Mouse (Mus musculus): ENCODE results near the gene Unc13b. TPM values are rescaled to one million over a fixed set of nuclear protein-coding genes. Genes with fewer than 3 reads are reported as not detected.

Unc13b gene
- total RNA-seq, 4 experiments from 2014 or later: 17.2 to 33.9 (median 22.9) TPM

DNA sequence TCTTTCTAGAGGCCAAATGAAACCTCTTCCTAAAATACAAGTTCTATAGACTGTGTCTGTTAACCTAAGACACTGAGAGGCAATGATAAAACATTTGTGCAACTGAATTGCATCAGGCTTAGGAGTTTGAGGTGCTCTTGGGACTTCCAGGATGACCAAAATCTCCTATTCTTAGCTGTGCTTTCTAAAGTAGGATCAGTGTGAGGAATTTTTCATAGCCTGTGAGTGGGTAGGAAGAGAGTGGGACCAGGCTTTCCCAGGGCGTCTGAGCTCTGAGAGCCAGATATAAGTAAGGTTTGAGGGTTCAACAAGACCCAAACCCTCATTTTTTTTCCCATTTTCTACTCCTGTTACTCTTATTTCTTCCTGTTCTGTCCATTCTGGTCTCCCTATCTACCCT lies 174.2 kb downstream of the Unc13b start:
- no peak for DNase-seq

DNA sequence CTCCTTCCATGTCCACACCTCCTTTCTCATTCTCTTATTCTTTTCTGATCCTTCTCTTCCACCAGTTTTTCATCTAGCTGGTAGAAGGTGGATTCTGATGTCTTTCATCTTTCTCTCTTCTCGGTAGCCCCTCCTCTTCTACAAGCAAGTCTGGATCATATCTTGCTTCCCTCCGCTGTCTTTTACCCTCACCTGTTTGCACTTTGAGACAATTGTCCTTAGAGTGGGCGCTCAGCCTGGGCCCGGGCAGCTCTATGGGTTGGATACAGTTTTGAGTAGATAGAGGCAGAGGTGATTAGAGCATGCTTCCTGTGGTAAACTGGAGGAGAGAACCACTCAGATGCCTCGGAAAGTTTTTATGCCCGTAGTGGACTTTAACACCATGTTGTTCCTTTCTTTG lies 174.7 kb downstream of the Unc13b start:
- DNase-seq: no peak

DNA sequence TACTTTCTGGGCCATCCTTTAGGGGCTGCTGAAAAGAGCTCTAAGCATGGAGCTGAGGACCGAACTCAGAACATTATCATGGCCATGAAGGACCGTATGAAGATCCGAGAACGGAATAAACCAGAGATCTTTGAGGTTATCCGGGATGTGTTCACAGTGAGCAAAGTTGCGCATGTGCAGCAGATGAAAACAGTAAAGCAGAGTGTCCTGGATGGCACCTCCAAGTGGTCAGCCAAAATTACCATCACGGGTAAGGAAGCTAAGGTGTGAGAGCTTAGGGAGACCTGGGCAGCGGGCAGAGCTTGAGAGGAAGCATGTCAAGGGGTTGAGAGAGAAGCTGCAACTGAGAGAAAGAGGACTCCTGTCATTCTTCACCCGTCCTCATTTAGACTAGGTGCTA lies 178.1 kb downstream of the Unc13b start:
- no peak for DNase-seq

DNA sequence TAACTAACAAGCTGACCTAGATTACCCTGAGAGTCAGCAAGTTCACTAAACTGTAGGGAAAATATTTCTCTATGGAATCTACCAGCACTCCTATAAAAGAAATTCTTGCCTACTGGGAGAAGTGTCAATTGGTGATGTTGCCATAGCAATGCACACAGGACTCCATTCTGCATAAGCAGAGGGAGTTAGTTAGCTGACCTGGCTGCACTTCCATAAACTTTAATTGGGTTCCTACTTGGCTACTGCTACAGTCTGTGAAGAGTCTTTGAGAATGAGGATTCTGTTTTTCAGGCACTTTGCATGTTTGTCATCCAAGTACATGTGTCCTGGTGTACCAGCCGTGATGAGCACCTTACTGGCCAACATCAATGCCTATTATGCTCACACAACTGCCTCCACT lies 182.0 kb downstream of the Unc13b start:
- DNase-seq: no peak

DNA sequence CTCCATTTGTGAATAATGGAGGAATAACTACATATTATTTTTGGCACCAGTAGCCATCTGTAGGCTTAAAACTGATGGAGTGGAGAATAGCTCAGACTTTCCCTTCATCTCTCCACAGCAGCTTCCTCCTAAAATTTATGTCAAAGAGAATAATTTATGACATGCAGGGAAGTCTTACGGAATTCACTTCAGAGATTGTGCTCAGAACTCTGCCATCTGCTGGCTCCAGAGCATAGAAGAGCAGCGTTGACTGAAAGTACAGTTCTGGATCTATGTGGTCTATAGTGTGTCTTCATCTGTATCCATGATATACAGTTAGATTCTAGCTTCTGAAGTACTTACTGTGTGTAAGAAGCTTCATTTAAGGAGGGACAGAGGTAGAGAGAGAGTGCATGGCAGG lies 185.3 kb downstream of the Unc13b start:
- DNase-seq: no peak

DNA sequence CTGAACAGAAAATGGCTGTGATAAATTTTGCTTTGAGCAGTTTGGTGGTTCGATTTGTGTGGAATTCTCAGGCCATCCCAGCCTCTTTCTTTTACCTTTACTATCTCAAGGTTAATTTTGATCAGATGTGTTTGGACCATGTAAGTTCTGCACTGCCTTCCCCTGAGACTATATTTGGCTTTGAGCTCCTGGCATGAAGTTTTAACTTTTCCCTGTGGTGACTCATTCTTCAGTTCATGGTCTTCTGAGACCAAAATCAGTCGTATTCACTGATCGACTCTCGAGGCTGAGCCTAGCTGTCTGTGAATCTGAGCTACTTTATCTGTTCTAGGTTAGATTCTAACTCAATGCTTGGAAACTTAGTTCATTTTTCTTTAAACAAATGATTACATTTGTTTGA lies 187.0 kb downstream of the Unc13b start:
- DNase-seq: no peak

DNA sequence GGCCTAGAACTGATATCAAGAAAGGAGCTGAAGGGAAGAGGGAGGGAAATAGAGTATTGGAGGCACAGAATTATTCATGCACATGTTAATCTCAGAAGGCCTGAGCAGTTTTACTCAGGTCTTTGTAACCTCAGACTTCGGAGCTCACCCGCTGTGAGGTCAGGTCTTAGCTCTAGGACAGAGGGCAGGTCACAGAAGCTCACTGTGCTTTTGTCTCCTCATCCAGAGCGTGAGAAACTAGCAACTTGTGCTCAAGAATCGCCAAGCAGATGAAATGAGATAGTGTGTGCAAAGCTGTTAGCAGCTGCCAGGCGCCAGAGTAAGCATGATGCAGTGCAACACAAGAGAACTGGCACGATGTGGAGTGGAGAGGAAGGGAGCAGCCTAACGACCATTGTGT lies 189.3 kb downstream of the Unc13b start:
- no peak for DNase-seq

DNA sequence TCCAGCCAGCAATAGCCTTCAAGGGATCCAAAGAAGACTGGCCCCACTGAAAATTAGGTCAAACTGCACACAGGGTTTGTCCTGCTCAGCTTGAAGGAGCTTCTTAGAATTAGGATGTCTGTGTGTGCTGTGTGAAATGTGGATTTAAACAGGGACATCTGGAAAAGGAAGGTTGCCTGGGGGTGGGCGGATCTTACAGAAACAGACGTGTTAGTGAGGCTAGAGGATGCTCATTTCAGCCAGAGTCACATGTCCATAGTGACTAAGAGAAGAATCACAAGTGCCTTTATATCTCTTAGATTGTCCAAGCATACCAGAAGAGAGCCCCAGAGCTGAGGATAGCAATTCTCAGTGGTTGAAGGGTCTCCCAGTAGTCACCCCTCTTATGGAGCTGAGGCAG lies 190.2 kb downstream of the Unc13b start:
- no peak for DNase-seq

DNA sequence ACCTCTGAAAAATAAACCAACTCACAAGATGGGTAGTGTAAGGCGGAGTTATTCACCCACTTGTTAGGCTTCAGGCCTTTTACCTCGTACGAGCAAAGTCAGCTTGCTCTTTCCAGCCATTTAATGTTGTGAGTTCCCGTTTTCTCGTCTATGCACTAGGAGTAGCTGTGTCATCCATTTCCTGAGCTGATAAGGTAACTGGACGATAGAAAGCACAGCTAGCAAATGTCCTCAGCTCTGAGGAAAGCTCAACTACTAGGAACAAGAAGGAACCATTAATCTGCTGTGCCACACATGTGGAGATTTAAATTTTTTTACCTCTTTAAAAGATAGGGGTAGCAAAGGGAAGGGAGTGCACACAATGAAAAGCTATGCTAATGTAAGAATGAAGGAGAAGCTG lies 192.5 kb downstream of the Unc13b start:
- DNase-seq: no peak

DNA sequence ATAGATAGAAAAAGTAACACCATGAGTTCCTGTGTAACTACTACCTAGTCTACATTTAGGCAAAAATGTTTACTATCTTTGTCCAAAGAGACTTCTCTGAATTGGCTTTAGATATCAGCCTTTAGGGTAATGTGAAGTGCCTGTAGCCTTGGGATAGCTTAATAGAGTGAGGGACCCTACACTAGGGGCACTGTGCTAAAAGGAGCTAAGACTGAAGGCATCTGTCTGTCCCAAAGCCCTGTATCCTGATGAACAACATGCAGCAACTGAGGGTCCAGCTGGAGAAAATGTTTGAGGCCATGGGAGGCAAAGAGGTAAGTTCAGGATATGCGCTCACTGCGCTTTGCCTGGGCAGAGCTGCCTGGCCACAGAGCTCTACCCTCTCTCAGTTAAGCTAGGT lies 198.3 kb downstream of the Unc13b start:
- DNase-seq: no peak

DNA sequence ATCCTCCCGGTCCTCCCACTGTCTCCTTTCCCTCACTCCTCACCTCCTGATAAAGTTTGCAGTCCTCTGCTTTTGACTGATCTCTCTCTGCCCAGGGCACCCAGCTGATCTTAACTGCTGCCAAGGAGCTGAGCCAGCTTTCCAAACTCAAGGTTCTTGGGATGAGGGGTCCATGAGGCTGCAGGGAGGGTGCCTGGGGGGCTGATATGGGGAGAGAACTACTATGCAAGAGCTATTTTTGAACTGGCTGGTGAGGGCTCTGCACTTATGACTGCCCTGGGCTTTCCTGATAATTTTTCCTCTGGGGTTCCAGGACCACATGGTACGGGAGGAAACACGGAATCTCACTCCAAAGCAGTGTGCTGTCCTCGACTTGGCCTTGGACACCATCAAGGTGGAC lies 199.8 kb downstream of the Unc13b start:
- no peak for DNase-seq

DNA sequence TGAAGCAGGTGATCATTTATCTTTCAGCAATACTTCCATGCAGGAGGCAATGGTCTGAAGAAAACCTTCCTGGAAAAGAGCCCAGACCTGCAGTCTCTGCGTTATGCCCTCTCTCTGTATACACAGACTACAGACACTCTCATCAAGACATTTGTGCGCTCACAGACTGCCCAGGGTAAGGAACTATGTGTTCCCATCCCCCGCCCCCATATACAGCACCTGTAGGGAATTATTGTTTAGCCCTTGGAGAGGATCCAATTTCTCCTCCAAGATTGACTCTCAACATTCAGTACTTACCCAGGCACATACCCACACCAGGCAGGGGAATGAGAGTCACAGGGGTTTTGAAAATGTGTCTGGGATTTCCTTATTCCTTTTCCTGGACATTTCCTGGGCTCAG lies 200.7 kb downstream of the Unc13b start:
- no peak for DNase-seq

DNA sequence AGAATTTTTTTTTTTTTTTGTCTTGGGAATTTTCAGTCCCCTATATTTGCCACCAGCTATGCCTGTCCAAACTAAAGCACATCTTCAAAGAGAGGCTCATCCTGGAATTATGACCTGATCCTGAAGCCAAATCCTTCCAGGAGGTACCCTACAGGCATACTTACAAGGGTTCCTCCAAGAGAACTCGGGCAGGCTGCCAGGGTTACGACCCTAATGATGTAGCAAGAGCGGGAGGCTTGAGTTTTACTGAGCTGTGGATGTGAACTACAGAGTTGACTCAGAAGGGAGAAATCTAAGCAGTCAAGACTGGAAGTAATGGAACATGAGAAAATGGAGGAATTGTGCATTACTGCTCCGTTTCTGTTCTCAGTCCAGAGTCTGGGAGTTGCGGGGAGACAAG lies 201.3 kb downstream of the Unc13b start:
- no peak for DNase-seq

DNA sequence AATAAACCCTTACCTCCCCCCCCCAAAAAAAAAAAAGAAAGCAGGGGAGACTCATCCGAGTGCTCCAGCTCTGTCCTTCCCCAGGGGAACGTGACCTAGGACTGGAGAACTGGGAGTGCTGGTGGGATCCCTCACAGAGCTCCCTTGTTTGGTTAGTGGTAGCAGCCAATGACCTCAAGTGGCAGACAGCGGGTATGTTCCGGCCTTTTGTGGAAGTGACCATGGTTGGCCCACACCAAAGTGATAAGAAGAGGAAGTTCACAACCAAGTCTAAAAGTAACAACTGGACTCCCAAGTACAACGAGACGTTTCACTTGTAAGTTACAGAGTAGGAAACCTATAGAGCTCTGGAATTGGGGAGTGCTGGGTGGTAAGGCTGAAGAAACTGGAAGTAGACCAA lies 204.1 kb downstream of the Unc13b start:
- DNase-seq: no peak

DNA sequence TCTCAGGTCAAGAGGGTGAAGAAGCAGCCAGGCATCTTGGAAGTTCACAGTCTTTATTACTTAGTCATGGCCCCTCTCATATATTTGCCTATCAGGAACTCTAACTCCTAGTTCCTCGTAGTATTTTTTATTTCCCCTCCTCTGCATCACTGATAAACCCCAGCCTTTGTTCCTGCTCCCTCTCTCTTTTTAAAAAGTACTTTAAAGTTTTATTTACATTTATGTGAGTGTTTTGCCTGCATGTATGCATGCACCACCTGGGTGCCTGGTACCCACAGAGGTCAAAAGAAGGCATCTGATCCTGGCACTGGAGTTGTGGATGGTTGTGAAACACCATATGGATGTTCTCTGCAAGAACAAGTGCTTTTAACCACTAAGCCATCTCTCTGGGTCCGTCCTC lies 207.4 kb downstream of the Unc13b start:
- DNase-seq: no peak

DNA sequence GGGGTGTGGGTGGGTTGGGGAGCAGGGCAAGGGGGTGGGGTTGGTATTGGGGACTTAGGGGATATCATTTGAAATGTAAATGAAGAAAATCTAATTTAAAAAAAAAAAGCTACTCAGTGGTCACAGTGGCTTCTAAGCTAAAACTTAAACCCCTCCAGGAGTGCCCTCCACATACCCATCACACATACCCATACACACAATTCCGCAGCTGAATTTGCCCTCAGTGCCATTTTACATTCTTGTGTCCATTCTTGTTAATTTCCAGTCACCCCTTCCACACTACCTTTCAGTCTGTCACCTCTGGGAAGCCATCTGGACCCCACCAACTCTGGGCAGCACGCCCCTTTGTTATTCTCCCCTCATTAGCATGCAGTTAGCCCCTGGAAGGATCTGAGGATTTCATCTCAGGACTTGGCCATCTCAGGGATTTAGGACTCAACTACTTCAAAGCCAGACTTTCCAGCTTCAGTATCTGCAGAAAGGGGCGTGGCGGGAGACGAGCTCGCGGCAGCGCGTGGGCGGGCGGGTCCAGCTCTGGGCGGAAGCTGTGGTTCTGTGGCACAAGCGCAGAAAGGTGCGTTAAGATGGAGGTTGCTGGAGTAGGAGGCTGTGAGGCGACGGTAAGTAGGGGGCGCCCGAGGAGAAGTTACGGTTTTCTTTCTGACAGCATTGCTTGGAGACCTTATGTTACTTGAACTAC lies 208.0 kb downstream of the Unc13b start, which contains the start of gene Atp8b5:
Atp8b5 (plus strand) TSS at position 537 of the 700 bp plus-strand sequence.
- peak; percentile 80 for DNase-seq

DNA sequence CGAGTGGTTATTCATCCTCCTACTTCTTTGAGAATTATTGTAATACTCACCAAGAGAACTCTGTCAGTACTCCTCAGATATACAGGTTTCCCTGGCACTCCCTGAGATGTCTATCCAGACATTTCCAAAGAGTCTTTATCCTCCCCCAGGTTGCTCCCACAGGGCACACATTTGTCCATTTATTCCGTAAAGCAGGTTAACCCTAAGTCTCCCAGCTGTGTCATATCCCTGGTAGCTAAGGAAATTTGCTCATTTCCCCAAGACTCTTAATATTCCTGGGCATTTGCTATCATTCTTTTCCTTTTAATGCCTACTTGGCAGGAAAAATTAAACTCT lies 208.5 kb downstream of the Unc13b start:
- DNase-seq: no peak

DNA sequence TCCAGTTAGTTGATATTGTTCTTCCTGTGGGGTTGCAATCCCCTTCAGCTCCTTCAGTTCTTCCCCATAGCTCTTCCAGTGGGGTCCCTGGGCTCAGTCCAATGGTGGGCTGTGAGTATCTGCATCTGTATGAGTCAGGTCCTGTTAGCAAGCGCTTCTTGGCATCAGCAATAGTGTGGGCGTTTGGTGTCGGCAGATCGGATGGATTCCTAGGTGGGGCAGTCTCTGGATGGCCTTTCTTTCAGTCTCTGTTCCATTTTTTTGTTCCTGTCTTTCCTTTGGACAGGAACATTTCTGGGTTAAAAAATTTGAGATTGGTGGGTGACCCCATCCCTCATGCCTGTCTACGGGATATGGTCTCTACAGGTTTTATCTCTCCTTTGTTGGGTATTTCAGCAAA lies 226.7 kb downstream of the Unc13b start:
- no peak for DNase-seq

DNA sequence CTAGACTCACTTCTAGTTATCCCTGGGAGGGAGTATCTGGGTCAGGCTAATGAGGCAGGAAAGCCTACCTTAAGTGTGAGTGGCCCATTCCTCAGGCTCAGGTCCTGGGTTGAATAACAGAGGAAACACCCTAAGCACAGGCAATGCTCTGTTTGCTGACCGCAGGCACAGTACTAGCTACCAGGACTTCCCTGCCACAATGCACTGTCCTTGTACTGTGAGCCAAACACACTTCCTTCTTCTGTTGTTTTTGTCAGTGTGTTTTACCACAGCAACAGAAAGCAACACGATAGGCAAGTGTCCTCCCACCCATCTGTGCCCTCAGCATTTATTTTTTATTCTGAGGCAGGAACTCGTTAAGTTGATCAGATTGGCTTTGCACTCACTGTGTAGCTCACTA lies 228.6 kb downstream of the Unc13b start:
- DNase-seq: no peak

DNA sequence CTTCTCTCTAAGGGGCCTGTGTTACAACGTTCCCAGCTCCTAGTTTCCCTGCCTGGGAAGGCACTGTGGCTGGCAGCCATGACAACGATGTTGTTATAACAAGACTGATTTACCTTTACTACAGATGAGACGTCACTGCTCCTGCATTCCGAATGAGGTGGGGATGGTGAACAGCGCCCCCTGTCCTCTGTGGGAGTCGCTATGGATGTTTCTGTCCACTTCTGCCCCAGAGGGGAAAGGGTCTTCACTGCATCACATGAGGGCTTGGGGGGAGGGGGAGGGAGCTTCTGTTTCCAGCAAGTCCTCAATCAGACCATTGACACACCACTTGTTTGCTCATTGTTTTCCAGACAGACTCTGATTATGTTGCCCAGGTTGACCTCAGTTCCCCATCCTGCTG lies 235.2 kb downstream of the Unc13b start:
- no peak for DNase-seq

DNA sequence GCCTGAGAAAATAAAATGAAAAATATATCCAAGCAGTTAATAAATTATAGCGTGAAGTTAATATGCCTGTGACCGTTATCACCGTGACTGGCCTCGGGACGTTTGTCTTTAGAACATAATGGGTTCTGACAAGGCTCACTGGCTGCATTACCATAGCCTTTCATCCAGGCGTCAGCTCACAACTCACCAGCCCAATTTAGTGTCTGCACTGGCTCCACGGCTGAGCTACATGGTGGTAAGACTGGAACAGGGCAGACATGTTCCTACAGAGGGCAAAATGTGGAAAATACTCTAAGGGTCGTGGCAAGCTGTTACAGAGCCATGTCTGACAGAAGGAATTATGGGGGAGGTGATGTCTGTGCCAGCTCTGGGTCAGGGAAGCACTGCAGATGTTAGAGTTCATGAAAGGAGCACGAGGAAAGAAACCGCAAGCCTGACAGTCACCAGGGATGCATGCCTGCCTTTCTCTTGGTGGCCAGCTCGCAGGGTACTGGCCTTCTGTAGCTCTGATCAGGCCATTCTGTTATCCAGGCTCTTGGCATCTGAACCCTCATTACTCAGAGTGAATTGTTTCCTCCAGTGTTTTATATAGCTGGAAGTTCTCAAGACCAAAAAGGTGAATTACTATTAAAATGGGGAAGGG lies 251.1 kb downstream of the Unc13b start:
- DNase-seq: no peak

All from adrenal gland, adult 8-10 months (tissue).